Mouse (Mus musculus) lung, adult 2 months (tissue): ENCODE data around the gene Hivep2. TPM values are rescaled to one million over a fixed set of nuclear protein-coding genes. Genes with fewer than 3 reads are reported as not detected.
A peak's percentile ranks its signal among the peaks of the same experiment; 100 is the strongest.

Experiments
- DNase-seq: peaks from one replicate; pipeline ENCODE4 v3.0.0; 2022
- H3K4me1 ChIP-seq: fragments of 200-500 bp; 2 replicates; pipeline ENCODE4 v1.6.1; 2011; ENCODE audit warnings: low read length; ENCODE audit not compliant: control insufficient read depth, insufficient read depth
- H3K4me3 ChIP-seq: fragments of 200-500 bp; replicated peaks from 2 replicates; pipeline ENCODE3; 2011; ENCODE audit warnings: low read depth, mild to moderate bottlenecking, control low read depth, low read length; ENCODE audit errors: extremely low read depth
- CTCF ChIP-seq: fragments of 200-500 bp; IDR thresholded peaks from 2 replicates; pipeline ENCODE4 v1.5.1; 2011; ENCODE audit warnings: mild to moderate bottlenecking, low read length, control low read depth; ENCODE audit not compliant: insufficient read depth
- POLR2A ChIP-seq: fragments of 200-500 bp; IDR thresholded peaks from 2 replicates; pipeline ENCODE4 v1.6.1; 2011; ENCODE audit warnings: low read depth, mild to moderate bottlenecking, control low read depth, low read length, borderline replicate concordance; ENCODE audit errors: extremely low read depth
- WGBS: fragments of 180-500 bp; shearing (Covaris S2); methylation state at CpG from one replicate; pipeline ENCODE4 v1.1.7; 2018; 5-methylcytosine and 5-hydroxymethylcytosine counted together
- polyA plus RNA-seq: library from polyadenylated mRNA; depleted of rRNA; stranded (reverse); fragments of >200 nt; gene quantifications from 2 replicates; pipeline ENCODE4 v1.2.3, GENCODE M21; 2012

The Hivep2 gene
- polyA plus RNA-seq, 1 experiment = 11.0 TPM

GRCm38 (mm10) chr10:14085882-14086515, 120.1 kb downstream of the Hivep2 start:
- TF ChIP-seq CTCF (no peak), POLR2A (no peak)
- 15% methylated on average over 10 of the region's 10 CpGs for WGBS
- peak; percentile 32 for DNase-seq
- H3K4me1 ChIP-seq = peaks cover 11% of the 10 kb centered on the region
- H3K4me3 ChIP-seq = peak overlapping the region; percentile 53

GRCm38 (mm10) chr10:14087316-14087715, 121.4 kb downstream of the Hivep2 start:
- DNase-seq = no peak
- Histone ChIP-seq H3K4me3 (no peak overlapping the region), H3K4me1 (peaks cover 11% of the 10 kb centered on the region)
- 72% methylated on average over 7 of the region's 7 CpGs for WGBS
- TF ChIP-seq CTCF = no peak

GRCm38 (mm10) chr10:14089488-14089887, 123.6 kb downstream of the Hivep2 start:
- TF ChIP-seq POLR2A (no peak), CTCF (peak; percentile 69)
- WGBS = 72% methylated on average over 9 of the region's 9 CpGs
- Histone ChIP-seq H3K4me1 (peaks cover 11% of the 10 kb centered on the region), H3K4me3 (no peak overlapping the region)
- DNase-seq = no peak

- H3K4me3 ChIP-seq = no peak overlapping the region
- 89% methylated on average over 4 of the region's 4 CpGs for WGBS
- H3K4me1 ChIP-seq = no peaks in the 10 kb centered on the region; the same call in 1 of the 2 replicates
- TF ChIP-seq CTCF (no peak), POLR2A (no peak)
- DNase-seq = no peak
These were observed 128.2 kb downstream of the Hivep2 start for GRCm38 (mm10) chr10:14094033-14094432.

GRCm38 (mm10) chr10:14096045-14096444, 130.2 kb downstream of the Hivep2 start:
- no peak for TF ChIP-seq POLR2A
- Histone ChIP-seq H3K4me3 (no peak overlapping the region), H3K4me1 (no peaks in the 10 kb centered on the region; the same call in 1 of the 2 replicates)
- no peak for DNase-seq
- 62% methylated on average over 3 of the region's 3 CpGs for WGBS

GRCm38 (mm10) chr10:14099182-14099581, 133.3 kb downstream of the Hivep2 start:
- DNase-seq = no peak
- 60% methylated on average over 4 of the region's 4 CpGs for WGBS
- TF ChIP-seq POLR2A = no peak
- TF ChIP-seq CTCF = no peak
- no peak overlapping the region for H3K4me3 ChIP-seq
- no peaks in the 10 kb centered on the region; the same call in 1 of the 2 replicates for H3K4me1 ChIP-seq

- WGBS = 83% methylated on average over 8 of the region's 8 CpGs
- TF ChIP-seq POLR2A (no peak), CTCF (no peak)
- Histone ChIP-seq H3K4me3 (no peak overlapping the region), H3K4me1 (no peaks in the 10 kb centered on the region; the same call in 1 of the 2 replicates)
- DNase-seq = no peak
These were observed 134.2 kb downstream of the Hivep2 start for GRCm38 (mm10) chr10:14100041-14100440.

- H3K4me1 ChIP-seq = no peaks in the 10 kb centered on the region; the same call in 1 of the 2 replicates
- H3K4me3 ChIP-seq = no peak overlapping the region
- TF ChIP-seq POLR2A = no peak
- no peak for TF ChIP-seq CTCF
- no peak for DNase-seq
- WGBS = 81% methylated on average over 3 of the region's 3 CpGs
These were observed 135.0 kb downstream of the Hivep2 start for GRCm38 (mm10) chr10:14100847-14101246.

- TF ChIP-seq POLR2A (no peak), CTCF (no peak)
- Histone ChIP-seq H3K4me3 (no peak overlapping the region), H3K4me1 (no peaks in the 10 kb centered on the region; the same call in 1 of the 2 replicates)
- 68% methylated on average over 5 of the region's 5 CpGs for WGBS
- no peak for DNase-seq
These were observed 136.1 kb downstream of the Hivep2 start for GRCm38 (mm10) chr10:14101966-14102365.

GRCm38 (mm10) chr10:14107980-14108671, 142.3 kb downstream of the Hivep2 start:
- DNase-seq = no peak
- no peak overlapping the region for H3K4me3 ChIP-seq
- no peaks in the 10 kb centered on the region for H3K4me1 ChIP-seq
- WGBS = 38% methylated on average over 7 of the region's 7 CpGs
- TF ChIP-seq POLR2A (no peak), CTCF (no peak)

- H3K4me1 ChIP-seq = no peaks in the 10 kb centered on the region
- no peak for TF ChIP-seq CTCF
- no peak for TF ChIP-seq POLR2A
- 64% methylated on average over 4 of the region's 4 CpGs for WGBS
- no peak for DNase-seq
- H3K4me3 ChIP-seq = no peak overlapping the region
These were observed 150.0 kb downstream of the Hivep2 start for GRCm38 (mm10) chr10:14115846-14116245.
